Mouse (Mus musculus) mouse trophoblast stem cell (cell line): Measurements from ENCODE around the gene Med16.

ENCODE experiments used
- in situ Hi-C, 2 experiments: fragments of 300-500 bp; cut with MseI, MboI; formaldehyde crosslinking; loops; 2 replicates in 1 of 2; 3 replicates in 1 of 2; pipeline ENCODE4 v1.15.1; 2025

Med16 gene

GRCm38 (mm10) chr10:79861230-79862048, 47.3 kb downstream of the Med16 start:
- in situ Hi-C loops = no loop called here

DNA sequence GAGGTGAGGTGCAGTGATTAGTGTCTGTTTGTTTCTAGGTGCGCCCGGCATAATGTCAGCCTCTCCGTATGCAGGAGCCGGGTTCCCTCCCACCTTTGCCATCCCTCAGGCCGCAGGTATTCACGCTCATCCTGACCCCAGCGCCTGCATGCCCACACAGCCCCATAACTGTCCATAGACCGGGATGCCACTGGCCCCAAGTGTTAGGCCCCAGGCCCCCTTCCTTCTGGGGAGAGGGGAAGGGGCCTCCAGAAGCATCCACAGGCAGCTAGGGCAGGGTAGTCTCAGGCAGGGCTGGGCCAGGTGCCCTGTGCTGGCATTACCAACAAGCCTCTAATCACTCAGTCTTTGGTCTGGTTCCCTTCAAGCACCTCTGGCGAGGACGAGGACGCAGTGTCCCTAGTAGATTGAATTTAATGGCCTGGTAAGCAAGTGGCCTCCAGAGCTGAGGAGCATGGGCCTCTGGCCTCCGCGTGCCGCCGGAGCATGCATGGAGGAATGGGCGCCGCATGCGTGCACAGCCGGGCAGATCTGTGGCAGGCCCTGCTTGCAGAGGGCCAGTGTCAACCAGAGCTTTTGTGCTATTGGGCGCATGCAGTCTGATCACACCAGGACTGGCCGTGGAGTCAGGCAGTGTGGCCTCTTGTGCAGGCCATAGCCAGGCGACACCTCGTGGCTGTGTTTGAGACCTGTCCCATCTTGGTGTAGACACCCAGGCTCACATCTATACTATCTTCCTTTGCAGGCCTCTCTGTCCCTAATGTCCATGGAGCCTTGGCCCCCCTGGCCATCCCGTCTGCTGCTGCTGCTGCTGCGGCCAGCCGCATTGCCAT, 48.4 kb downstream of the Med16 start:
- in situ Hi-C loops = no loop called here

- in situ Hi-C loops = no loop called here
These were observed 49.6 kb downstream of the Med16 start for GRCm38 (mm10) chr10:79859116-79859515.

DNA sequence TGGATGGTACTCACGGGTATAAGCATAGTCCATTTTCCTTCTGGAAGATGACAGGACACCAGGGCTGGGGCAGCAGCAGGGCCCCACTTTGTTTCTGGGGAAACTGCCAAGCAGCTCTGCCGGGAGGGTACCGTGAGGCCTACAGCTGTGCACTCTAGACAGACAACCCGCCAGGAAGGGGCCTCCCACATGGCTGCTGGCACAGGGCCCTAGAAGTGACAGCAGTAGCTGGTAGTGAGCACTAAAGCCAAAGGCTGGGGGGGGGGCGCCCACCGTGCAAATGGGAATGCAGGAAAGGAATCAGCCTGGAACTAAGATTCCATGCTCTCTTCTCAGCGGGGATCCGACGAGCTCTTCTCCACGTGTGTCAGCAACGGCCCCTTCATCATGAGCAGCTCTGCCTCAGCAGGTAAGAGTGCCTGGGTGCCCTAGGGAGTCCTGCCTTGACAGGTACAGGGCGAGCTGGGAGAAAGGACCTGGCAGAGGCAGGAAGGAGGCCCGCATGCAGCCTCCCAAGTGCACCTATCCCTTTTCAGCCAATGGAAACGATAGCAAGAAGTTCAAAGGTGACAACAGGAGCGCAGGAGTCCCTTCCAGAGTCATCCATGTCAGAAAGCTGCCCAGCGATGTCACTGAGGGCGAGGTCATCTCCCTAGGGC, 50.2 kb downstream of the Med16 start:
- in situ Hi-C loops = no loop called here

GRCm38 (mm10) chr10:79857894-79858293, 50.8 kb downstream of the Med16 start:
- in situ Hi-C loops = no loop called here

- in situ Hi-C loops = no loop called here
These were observed 51.3 kb downstream of the Med16 start for GRCm38 (mm10) chr10:79857452-79857811.

DNA sequence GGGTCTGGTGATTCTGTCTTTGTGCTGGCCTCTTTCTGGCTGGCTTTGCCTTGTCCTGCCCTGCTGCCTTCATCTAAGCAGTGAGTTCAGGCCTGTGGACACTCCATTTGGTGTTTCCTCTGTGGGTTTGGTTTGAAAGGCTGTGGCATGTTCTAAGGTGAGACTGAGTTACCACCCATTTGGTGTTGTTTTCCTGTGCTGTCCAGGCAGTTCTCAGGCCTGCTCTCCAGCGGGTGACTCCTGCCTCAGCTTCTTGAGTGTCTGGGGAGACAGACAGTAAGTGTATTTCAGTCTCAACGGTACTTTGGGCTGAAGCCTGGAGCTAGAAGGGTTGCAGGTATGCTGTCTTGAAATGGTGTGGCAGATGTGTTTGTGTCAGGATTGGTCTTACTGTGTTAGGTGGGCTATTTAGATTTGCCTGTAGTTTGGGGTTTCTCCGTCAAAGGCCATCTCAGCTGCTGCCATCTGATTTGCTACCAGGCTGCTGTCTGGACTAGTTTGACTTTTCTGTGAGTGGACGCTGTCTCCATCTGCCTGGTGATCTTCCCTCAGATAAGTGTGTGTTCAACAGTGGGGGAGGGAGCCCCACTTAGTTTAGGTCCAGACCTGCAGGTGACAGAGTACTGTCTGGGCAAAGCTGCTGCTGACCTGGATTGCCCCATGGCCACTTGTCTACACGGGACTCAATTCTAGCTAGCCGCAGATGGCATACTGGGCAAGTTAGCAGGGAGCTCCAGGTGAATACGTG, 51.8 kb downstream of the Med16 start:
- in situ Hi-C loops = no loop called here

GRCm38 (mm10) chr10:79856280-79856679, 52.4 kb downstream of the Med16 start:
- in situ Hi-C loops = no loop called here

GRCm38 (mm10) chr10:79855558-79856184, 53.1 kb downstream of the Med16 start:
- in situ Hi-C loops = no loop called here

GRCm38 (mm10) chr10:79854801-79855541, 53.8 kb downstream of the Med16 start:
- in situ Hi-C loops = no loop called here

GRCm38 (mm10) chr10:79853860-79854795, 54.6 kb downstream of the Med16 start, which contains the start of gene Ptbp1:
TSS of gene Ptbp1 (plus strand) at chr10:79854427.
- in situ Hi-C loops = no loop called here

DNA sequence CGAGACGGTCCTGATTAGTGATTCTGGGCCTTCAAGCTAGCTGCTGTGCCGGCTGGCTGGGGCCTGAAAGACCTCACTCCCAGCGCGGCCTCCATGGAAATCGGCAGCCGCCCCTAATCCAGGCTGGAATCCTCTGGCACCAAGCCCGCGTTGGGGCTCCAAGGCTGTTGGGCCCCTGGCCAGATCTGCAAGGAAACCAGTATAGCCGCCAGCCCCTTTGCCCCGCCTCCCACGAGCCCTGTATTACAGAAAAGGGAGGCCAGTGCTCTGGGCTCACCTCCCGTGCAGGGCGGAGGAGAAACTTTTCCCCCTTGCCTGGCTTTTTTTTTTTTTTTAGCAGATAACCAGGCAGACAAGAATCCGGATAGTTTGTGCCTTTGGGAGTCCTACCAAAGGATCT, 55.3 kb downstream of the Med16 start:
- in situ Hi-C loops = no loop called here

GRCm38 (mm10) chr10:79852827-79853226, 55.9 kb downstream of the Med16 start:
- in situ Hi-C loops = no loop called here

DNA sequence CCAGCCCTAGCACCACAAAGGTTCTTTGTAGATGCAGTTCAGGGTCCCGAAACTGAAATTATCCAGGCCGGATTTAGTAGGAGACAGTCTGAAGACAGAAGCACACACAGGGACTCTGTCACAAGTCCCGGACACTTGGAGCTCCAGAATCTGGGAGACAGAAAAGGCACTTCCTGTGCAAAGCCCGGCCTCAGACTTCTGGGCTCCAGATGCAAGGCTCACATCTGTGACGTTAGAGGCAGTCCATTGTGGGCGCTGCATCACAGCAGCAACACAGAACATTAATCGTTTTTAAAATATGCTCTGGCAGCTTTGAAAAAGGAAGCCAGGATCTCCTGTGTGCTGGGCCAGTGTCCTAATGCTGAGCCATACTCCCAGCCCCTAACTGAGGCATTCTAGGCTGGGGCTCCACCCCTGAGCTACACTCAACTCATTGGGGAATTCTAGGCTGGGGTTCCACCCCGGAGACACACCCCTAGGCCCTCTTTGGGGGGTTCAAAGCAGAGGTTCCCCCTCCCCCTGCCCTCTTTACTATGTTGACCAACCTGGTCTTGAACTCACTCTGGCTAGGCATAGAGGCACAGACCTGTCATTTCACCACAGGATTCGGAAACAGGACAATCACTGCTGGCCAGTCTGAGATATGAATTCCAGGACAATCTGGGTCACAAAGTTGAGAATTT, 56.5 kb downstream of the Med16 start:
- in situ Hi-C loops = no loop called here

- in situ Hi-C loops = no loop called here
These were observed 57.1 kb downstream of the Med16 start for GRCm38 (mm10) chr10:79851653-79852052.

DNA sequence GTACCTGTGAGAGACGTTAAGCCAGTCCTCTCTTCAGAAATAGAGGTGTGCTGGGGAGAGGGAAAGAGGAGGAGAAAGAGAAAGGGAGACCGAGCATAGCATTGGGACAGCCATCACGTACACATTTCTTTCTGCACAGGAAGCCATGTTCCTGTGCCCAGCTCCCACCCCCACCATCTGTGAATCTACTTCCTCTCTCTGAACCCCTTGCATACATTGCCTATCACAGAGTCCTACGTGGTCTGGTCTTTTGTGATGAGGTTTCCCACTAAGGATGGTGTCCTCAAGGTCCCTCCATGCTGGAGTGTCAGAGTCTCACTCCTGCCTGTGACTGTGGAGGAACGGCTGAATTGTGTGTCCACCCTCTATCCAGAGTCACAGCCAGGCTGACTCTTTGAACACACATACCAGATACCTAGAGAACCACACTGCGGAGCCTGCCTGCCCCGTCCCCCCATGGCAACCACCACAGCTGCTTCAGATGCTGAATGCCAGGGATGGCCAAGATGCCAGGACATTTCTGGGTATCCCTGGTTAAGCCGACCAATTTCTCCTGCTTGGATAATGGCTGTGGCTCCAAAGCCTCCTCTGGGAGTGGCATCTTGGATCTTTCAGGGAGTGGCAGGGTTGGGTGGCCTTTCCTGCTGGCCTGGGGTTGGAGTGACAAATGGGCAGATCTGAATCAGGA, 58.6 kb downstream of the Med16 start:
- in situ Hi-C loops = no loop called here

- in situ Hi-C loops = no loop called here
These were observed 62.2 kb downstream of the Med16 start for GRCm38 (mm10) chr10:79846553-79846952.
